Mouse (Mus musculus): ENCODE measurements around the gene Hoxd3. TPM values are rescaled to one million over a fixed set of nuclear protein-coding genes. Genes with fewer than 3 reads are reported as not detected.

Hoxd3 gene
- total RNA-seq, 1 experiment, result 0.40 TPM

GRCm38 (mm10) chr2:74700546-74701112 lies 11.1 kb upstream of the Hoxd3 start:
- Histone ChIP-seq H3K9ac (ENCODE audit: insufficient read depth, low read depth, low read length, poor library complexity, severe bottlenecking) (no peak overlapping the region), H3K9me3 (ENCODE audit: control insufficient read depth, insufficient read depth, low read depth, low read length) (no peaks in the 10 kb centered on the region), H3K27ac (ENCODE audit: insufficient read depth, low read depth, low read length, poor library complexity, severe bottlenecking) (no peak overlapping the region), H3K4me1 (ENCODE audit: control insufficient read depth in 2 of 2, insufficient read depth in 2 of 2, low read length in 2 of 2, poor library complexity in 1 of 2) (peaks cover 0 to 4% of the 10 kb centered on the region in 2 experiments; a peak in 1 of 4 replicates), H3K36me3 (ENCODE audit: control insufficient read depth, insufficient read depth, low read length, poor library complexity, severe bottlenecking) (no peaks in the 10 kb centered on the region), H3K4me3 (ENCODE audit: insufficient read depth in 1 of 2, low read depth in 1 of 2, low read length in 2 of 2, poor library complexity in 1 of 2, severe bottlenecking in 1 of 2) (no peak overlapping the region)
- DNase-seq (ENCODE audit: low read depth, low spot score), result no peak
- in situ Hi-C loops (cut with MboI; ENCODE audit: low sequenced_read_pairs in 2 of 2, unreplicated experiment in 2 of 2), result loop anchor here (5.0 to 25.0 kb wide), 3 partner anchors 442 to 887 kb away; no protein-coding TSS in a partner anchor
- TF ChIP-seq ZNF384 (IDR thresholded peaks at IDR 0.05; ENCODE audit: low read depth, low read length), result no peak
- TF ChIP-seq ZC3H11A (IDR thresholded peaks at IDR 0.05; ENCODE audit: borderline replicate concordance, low read depth, low read length), result no peak
- no peak for TF ChIP-seq MAFK (IDR thresholded peaks at IDR 0.05; ENCODE audit: insufficient read depth, low read depth, low read length)
- TF ChIP-seq CHD2 (IDR thresholded peaks at IDR 0.05; ENCODE audit: low read depth, low read length), result no peak
- TF ChIP-seq HCFC1 (IDR thresholded peaks at IDR 0.05; ENCODE audit: borderline replicate concordance, insufficient read depth, low read length), result no peak

- H3K4me1 ChIP-seq (ENCODE audit: control insufficient read depth in 2 of 2, insufficient read depth in 2 of 2, low read length in 2 of 2, poor library complexity in 1 of 2), result peaks cover 0 to 7% of the 10 kb centered on the region in 2 experiments; a peak in 1 of 4 replicates
- in situ Hi-C loops (cut with MboI; ENCODE audit: low sequenced_read_pairs in 2 of 2, unreplicated experiment in 2 of 2), result loop anchor here (5.0 to 25.0 kb wide), 3 partner anchors 440 to 885 kb away; no protein-coding TSS in a partner anchor
- H3K27ac ChIP-seq (ENCODE audit: insufficient read depth, low read depth, low read length, poor library complexity, severe bottlenecking), result no peak overlapping the region
- H3K9me3 ChIP-seq (ENCODE audit: control insufficient read depth, insufficient read depth, low read depth, low read length), result no peaks in the 10 kb centered on the region
- no peak overlapping the region for H3K9ac ChIP-seq (ENCODE audit: insufficient read depth, low read depth, low read length, poor library complexity, severe bottlenecking)
- H3K4me3 ChIP-seq (ENCODE audit: insufficient read depth in 1 of 2, low read depth in 1 of 2, low read length in 2 of 2, poor library complexity in 1 of 2, severe bottlenecking in 1 of 2), result no peak overlapping the region
- TF ChIP-seq ZNF384 (IDR thresholded peaks at IDR 0.05; ENCODE audit: low read depth, low read length) (no peak), HCFC1 (IDR thresholded peaks at IDR 0.05; ENCODE audit: borderline replicate concordance, insufficient read depth, low read length) (no peak), ZC3H11A (IDR thresholded peaks at IDR 0.05; ENCODE audit: borderline replicate concordance, low read depth, low read length) (peak; percentile 80; the same call in 1 of the 2 replicates)
- DNase-seq (ENCODE audit: low read depth, low spot score), result no peak
- no peaks in the 10 kb centered on the region for H3K36me3 ChIP-seq (ENCODE audit: control insufficient read depth, insufficient read depth, low read length, poor library complexity, severe bottlenecking)
Measured at GRCm38 (mm10) chr2:74701949-74702819, 9.5 kb upstream of the Hoxd3 start.

GRCm38 (mm10) chr2:74702820-74703219 lies 8.9 kb upstream of the Hoxd3 start:
- Histone ChIP-seq H3K9me3 (ENCODE audit: control insufficient read depth, insufficient read depth, low read depth, low read length) (no peaks in the 10 kb centered on the region), H3K27ac (ENCODE audit: insufficient read depth, low read depth, low read length, poor library complexity, severe bottlenecking) (no peak overlapping the region), H3K4me1 (ENCODE audit: control insufficient read depth in 2 of 2, insufficient read depth in 2 of 2, low read length in 2 of 2, poor library complexity in 1 of 2) (peaks cover 0 to 7% of the 10 kb centered on the region in 2 experiments; a peak in 1 of 4 replicates), H3K4me3 (ENCODE audit: insufficient read depth in 1 of 2, low read depth in 1 of 2, low read length in 2 of 2, poor library complexity in 1 of 2, severe bottlenecking in 1 of 2) (no peak overlapping the region), H3K9ac (ENCODE audit: insufficient read depth, low read depth, low read length, poor library complexity, severe bottlenecking) (no peak overlapping the region), H3K36me3 (ENCODE audit: control insufficient read depth, insufficient read depth, low read length, poor library complexity, severe bottlenecking) (no peaks in the 10 kb centered on the region)
- no peak for TF ChIP-seq ZC3H11A (IDR thresholded peaks at IDR 0.05; ENCODE audit: borderline replicate concordance, low read depth, low read length)
- no peak for TF ChIP-seq MAFK (IDR thresholded peaks at IDR 0.05; ENCODE audit: insufficient read depth, low read depth, low read length)
- TF ChIP-seq CHD2 (IDR thresholded peaks at IDR 0.05; ENCODE audit: low read depth, low read length), result no peak
- TF ChIP-seq ZNF384 (IDR thresholded peaks at IDR 0.05; ENCODE audit: low read depth, low read length), result no peak
- TF ChIP-seq HCFC1 (IDR thresholded peaks at IDR 0.05; ENCODE audit: borderline replicate concordance, insufficient read depth, low read length), result no peak
- no peak for DNase-seq (ENCODE audit: low read depth, low spot score)
- in situ Hi-C loops (cut with MboI; ENCODE audit: low sequenced_read_pairs in 2 of 2, unreplicated experiment in 2 of 2), result loop anchor here (5.0 to 25.0 kb wide), 3 partner anchors 439 to 884 kb away; no protein-coding TSS in a partner anchor

GRCm38 (mm10) chr2:74703317-74703716 lies 8.4 kb upstream of the Hoxd3 start:
- in situ Hi-C loops (cut with MboI; ENCODE audit: low sequenced_read_pairs in 2 of 2, unreplicated experiment in 2 of 2), result loop anchor here (5.0 to 25.0 kb wide), 3 partner anchors 439 to 884 kb away; no protein-coding TSS in a partner anchor
- TF ChIP-seq MAFK (IDR thresholded peaks at IDR 0.05; ENCODE audit: insufficient read depth, low read depth, low read length) (no peak), CHD2 (IDR thresholded peaks at IDR 0.05; ENCODE audit: low read depth, low read length) (no peak), HCFC1 (IDR thresholded peaks at IDR 0.05; ENCODE audit: borderline replicate concordance, insufficient read depth, low read length) (no peak), ZNF384 (IDR thresholded peaks at IDR 0.05; ENCODE audit: low read depth, low read length) (no peak), ZC3H11A (IDR thresholded peaks at IDR 0.05; ENCODE audit: borderline replicate concordance, low read depth, low read length) (no peak)
- Histone ChIP-seq H3K9me3 (ENCODE audit: control insufficient read depth, insufficient read depth, low read depth, low read length) (no peaks in the 10 kb centered on the region), H3K9ac (ENCODE audit: insufficient read depth, low read depth, low read length, poor library complexity, severe bottlenecking) (no peak overlapping the region), H3K36me3 (ENCODE audit: control insufficient read depth, insufficient read depth, low read length, poor library complexity, severe bottlenecking) (no peaks in the 10 kb centered on the region), H3K4me3 (ENCODE audit: insufficient read depth in 1 of 2, low read depth in 1 of 2, low read length in 2 of 2, poor library complexity in 1 of 2, severe bottlenecking in 1 of 2) (no peak overlapping the region), H3K4me1 (ENCODE audit: control insufficient read depth in 2 of 2, insufficient read depth in 2 of 2, low read length in 2 of 2, poor library complexity in 1 of 2) (peaks cover 0 to 7% of the 10 kb centered on the region in 2 experiments; a peak in 1 of 4 replicates), H3K27ac (ENCODE audit: insufficient read depth, low read depth, low read length, poor library complexity, severe bottlenecking) (no peak overlapping the region)
- DNase-seq (ENCODE audit: low read depth, low spot score), result no peak

Measured in ES-E14 (cell line).